Mouse (Mus musculus): ENCODE measurements at regions not wholly inside any gene's neighbourhood (a gene's known extent, or its start where the extent isn't known, plus 50 kb on each side); places are given as distances from the start of the nearest gene placed in this dataset.

DNA sequence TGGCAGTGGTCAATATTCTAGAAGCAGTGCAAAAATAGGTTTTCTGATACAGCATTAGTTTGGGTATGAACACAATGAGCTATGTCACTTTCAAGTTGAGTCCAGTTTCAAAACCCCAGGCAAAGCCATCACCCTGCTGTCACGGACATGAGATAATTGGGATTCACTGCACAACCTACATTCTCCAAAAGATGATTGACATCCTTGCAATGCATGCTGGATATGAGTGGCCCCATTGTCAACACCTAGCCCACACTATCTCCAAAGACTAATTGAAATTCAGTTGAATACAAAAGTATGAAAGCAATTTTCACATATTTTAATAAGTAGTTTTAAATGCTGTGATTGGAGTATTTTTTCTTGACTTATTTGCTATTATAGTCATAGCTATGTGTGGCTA lies 783.7 kb upstream of the Tbl1xr1 start:
- TF ChIP-seq CTCF (IDR thresholded peaks at IDR 0.05; ENCODE audit: low read depth) (no peak), EP300 (IDR thresholded peaks at IDR 0.05; ENCODE audit: low read depth) (no peak)

Measured in heart, postnatal 0 days (tissue).